Mouse (Mus musculus) G1E (cell line): ENCODE results near the gene Ciapin1. TPM values are rescaled to one million over a fixed set of nuclear protein-coding genes. Genes with fewer than 3 reads are reported as not detected.

Source experiments
- ATAC-seq: 2 replicates; pipeline ENCODE4 v1.8.0; 2016; ENCODE audit warnings: mild to moderate bottlenecking; ENCODE audit not compliant: insufficient number of reproducible peaks, poor library complexity, low FRiP score, severe bottlenecking; ENCODE audit errors: extremely low read depth
- DNase-seq: peaks from one replicate; pipeline ENCODE4 v3.0.0; 2012; ENCODE audit warnings: low spot score
- H3K27me3 ChIP-seq: 2 replicates; pipeline ENCODE4 v1.6.1; 2012; ENCODE audit warnings: mild to moderate bottlenecking, low read length, inconsistent platforms; ENCODE audit not compliant: insufficient read depth
- H3K36me3 ChIP-seq: replicated peaks from 2 replicates; pipeline ENCODE3; 2012; ENCODE audit warnings: mild to moderate bottlenecking, inconsistent platforms
- H3K4me1 ChIP-seq: 2 replicates; pipeline ENCODE4 v1.6.1; 2012; ENCODE audit warnings: low read depth, low read length, inconsistent platforms, mixed read lengths; ENCODE audit not compliant: insufficient read depth
- H3K4me3 ChIP-seq: 2 replicates; pipeline ENCODE4 v1.5.1; 2012; ENCODE audit warnings: low read depth, mild to moderate bottlenecking, inconsistent platforms, low read length, moderate library complexity, mixed read lengths
- H3K9me3 ChIP-seq: replicated peaks from 2 replicates; pipeline ENCODE4 v1.6.1; 2012; ENCODE audit warnings: inconsistent platforms
- CTCF ChIP-seq: IDR thresholded peaks from 2 replicates; pipeline ENCODE4 v1.5.1; 2012; ENCODE audit warnings: low read depth, low read length, inconsistent platforms, mixed read lengths
- GATA1 ChIP-seq: IDR thresholded peaks from 2 replicates; pipeline ENCODE4 v1.6.1; 2012; ENCODE audit warnings: borderline replicate concordance, low read length, inconsistent platforms, mixed read lengths
- GATA2 ChIP-seq: IDR thresholded peaks from 2 replicates; pipeline ENCODE4 v1.6.1; 2012; ENCODE audit warnings: low read depth, low read length, inconsistent platforms, borderline replicate concordance
- POLR2AphosphoS5 ChIP-seq: IDR thresholded peaks from 2 replicates; pipeline ENCODE4 v1.6.1; 2012; ENCODE audit warnings: low read depth, low read length, inconsistent platforms; ENCODE audit not compliant: insufficient replicate concordance
- TAL1 ChIP-seq: conservative IDR thresholded peaks from 2 replicates; pipeline ENCODE4 v1.6.1; 2012; ENCODE audit warnings: low read depth, low read length, inconsistent platforms, mixed read lengths
- polyA plus RNA-seq: library from polyadenylated mRNA; stranded (reverse); fragments of >175 nt; gene quantifications from 2 replicates; pipeline ENCODE4 v1.2.3, GENCODE M21; 2012
- total RNA-seq, 2 experiments: library from RNA; stranded (forward) in 1 of 2; stranded (reverse) in 1 of 2; fragments of 200-1000 nt in 1 of 2; fragments of >200 nt in 1 of 2; fragmentation: Nextera tagmentation in 1 of 2; gene quantifications; 2 replicates each; pipeline ENCODE4 v1.2.3; 2014 to 2017

Gene Ciapin1
- total and polyA plus RNA-seq, 3 experiments: 54.0 to 629 (median 75.9) TPM

DNA sequence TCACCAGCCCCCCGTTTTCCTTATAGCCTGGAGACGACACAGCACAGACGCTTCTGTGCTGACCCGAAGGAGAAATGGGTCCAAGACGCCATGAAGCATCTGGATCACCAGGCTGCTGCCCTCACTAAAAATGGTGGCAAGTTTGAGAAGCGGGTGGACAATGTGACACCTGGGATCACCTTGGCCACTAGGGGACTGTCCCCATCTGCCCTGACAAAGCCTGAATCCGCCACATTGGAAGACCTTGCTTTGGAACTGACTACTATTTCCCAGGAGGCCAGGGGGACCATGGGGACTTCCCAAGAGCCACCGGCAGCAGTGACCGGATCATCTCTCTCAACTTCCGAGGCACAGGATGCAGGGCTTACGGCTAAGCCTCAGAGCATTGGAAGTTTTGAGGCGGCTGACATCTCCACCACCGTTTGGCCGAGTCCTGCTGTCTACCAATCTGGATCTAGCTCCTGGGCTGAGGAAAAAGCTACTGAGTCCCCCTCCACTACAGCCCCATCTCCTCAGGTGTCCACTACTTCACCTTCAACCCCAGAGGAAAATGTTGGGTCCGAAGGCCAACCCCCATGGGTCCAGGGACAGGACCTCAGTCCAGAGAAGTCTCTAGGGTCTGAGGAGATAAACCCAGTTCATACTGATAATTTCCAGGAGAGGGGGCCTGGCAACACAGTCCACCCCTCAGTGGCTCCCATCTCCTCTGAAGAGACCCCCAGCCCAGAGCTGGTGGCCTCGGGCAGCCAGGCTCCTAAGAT is 58.4 kb downstream of the Ciapin1 start:
- Histone ChIP-seq H3K27me3 (peaks cover 23% of the 10 kb centered on the region), H3K36me3 (no peaks in the 10 kb centered on the region), H3K4me1 (no peaks in the 10 kb centered on the region), H3K4me3 (no peak overlapping the region), H3K9me3 (no peaks in the 10 kb centered on the region)
- ATAC-seq (no peak), DNase-seq (no peak)
- TF ChIP-seq POLR2AphosphoS5 (no peak), GATA2 (no peak), TAL1 (no peak), GATA1 (no peak), CTCF (no peak)

GRCm38 (mm10) chr8:94778895-94779533 is 59.1 kb downstream of the Ciapin1 start:
- DNase-seq (no peak), ATAC-seq (no peak)
- TF ChIP-seq CTCF (no peak), POLR2AphosphoS5 (no peak), GATA1 (no peak), TAL1 (no peak), GATA2 (no peak)
- Histone ChIP-seq H3K27me3 (peaks cover 17% of the 10 kb centered on the region; the same call in 1 of the 2 replicates), H3K9me3 (no peaks in the 10 kb centered on the region), H3K4me1 (no peaks in the 10 kb centered on the region), H3K4me3 (no peak overlapping the region), H3K36me3 (no peaks in the 10 kb centered on the region)

DNA sequence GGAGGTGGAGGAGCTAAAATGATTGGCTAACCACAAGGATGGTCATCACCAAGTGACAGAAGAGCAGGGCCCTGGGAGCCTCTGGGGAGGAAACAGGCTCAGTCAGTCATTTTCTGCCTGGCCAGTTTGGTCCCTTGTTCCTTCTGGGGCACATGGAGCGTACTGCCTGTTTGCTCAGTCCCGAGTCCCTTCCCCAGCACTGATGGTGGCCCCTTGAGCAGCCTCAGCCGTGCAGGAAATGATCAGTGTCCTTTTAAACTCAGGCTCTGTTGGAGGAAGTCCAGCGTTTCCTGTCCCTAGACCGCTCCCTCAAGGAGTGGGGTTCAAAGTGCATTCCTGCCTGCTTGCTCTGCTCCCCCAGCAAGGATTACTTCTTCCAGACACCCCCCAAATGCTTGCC is 59.7 kb downstream of the Ciapin1 start:
- no peaks in the 10 kb centered on the region for H3K4me1 ChIP-seq
- no peak overlapping the region for H3K4me3 ChIP-seq
- peaks cover 17% of the 10 kb centered on the region; the same call in 1 of the 2 replicates for H3K27me3 ChIP-seq
- ATAC-seq (no peak), DNase-seq (no peak)
- H3K36me3 ChIP-seq: no peaks in the 10 kb centered on the region
- no peaks in the 10 kb centered on the region for H3K9me3 ChIP-seq
- TF ChIP-seq TAL1 (no peak), POLR2AphosphoS5 (no peak), GATA2 (no peak), CTCF (no peak), GATA1 (no peak)

- no peak for TF ChIP-seq CTCF
- no peak for TF ChIP-seq TAL1
- no peak for TF ChIP-seq GATA2
- no peak for TF ChIP-seq GATA1
- no peak for TF ChIP-seq POLR2AphosphoS5
- H3K4me1 ChIP-seq: no peaks in the 10 kb centered on the region
- no peaks in the 10 kb centered on the region for H3K9me3 ChIP-seq
- no peak overlapping the region for H3K4me3 ChIP-seq
- ATAC-seq (no peak), DNase-seq (no peak)
- no peaks in the 10 kb centered on the region for H3K36me3 ChIP-seq
- peaks cover 20% of the 10 kb centered on the region; the same call in 1 of the 2 replicates for H3K27me3 ChIP-seq
Observed at GRCm38 (mm10) chr8:94778036-94778435, 60.1 kb downstream of the Ciapin1 start.

DNA sequence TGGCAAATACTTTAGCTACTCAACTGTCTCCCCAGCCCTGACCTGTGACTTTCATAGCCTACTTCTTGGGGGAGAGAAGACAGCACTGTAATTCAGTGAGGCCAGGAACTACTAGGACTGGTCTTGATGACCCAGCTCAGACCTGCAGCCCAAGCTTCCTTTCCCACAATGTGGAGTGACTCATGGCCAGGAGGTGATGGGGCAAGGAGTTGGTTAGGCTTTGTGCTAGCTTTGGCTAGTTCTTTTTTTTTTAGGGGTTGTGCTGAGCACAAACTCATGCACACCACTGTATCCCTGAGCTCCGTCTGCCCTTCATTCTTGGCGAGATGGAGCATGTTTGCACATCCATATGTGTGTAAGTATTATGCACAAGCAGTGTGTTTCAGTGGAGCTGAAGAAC is 61.8 kb downstream of the Ciapin1 start:
- no peaks in the 10 kb centered on the region for H3K4me1 ChIP-seq
- no peaks in the 10 kb centered on the region for H3K9me3 ChIP-seq
- TF ChIP-seq CTCF (no peak), POLR2AphosphoS5 (no peak), GATA1 (no peak), TAL1 (no peak), GATA2 (no peak)
- no peaks in the 10 kb centered on the region for H3K36me3 ChIP-seq
- ATAC-seq: no peak
- no peak for DNase-seq
- H3K4me3 ChIP-seq: no peak overlapping the region
- peaks cover 32% of the 10 kb centered on the region for H3K27me3 ChIP-seq

GRCm38 (mm10) chr8:94774601-94775000 is 63.6 kb downstream of the Ciapin1 start:
- H3K9me3 ChIP-seq: no peaks in the 10 kb centered on the region
- no peak overlapping the region for H3K4me3 ChIP-seq
- H3K4me1 ChIP-seq: no peaks in the 10 kb centered on the region
- ATAC-seq (no peak), DNase-seq (no peak)
- peaks cover 43% of the 10 kb centered on the region for H3K27me3 ChIP-seq
- TF ChIP-seq CTCF (no peak), TAL1 (no peak), GATA2 (no peak), GATA1 (no peak), POLR2AphosphoS5 (no peak)
- no peaks in the 10 kb centered on the region for H3K36me3 ChIP-seq
